Mouse (Mus musculus) kidney, embryonic 14.5 days (tissue): ENCODE results near the gene Prr7. TPM values are rescaled to one million over a fixed set of nuclear protein-coding genes. Genes with fewer than 3 reads are reported as not detected.

Source experiments
- ATAC-seq: fragments of 200-750 bp; cut with Nextera tagmentation; 2 replicates; pipeline ENCODE4 v1.8.0; 2017; ENCODE audit warnings: moderate number of reproducible peaks, mild to moderate bottlenecking, moderate TSS enrichment, moderate library complexity; ENCODE audit not compliant: low FRiP score, low TSS enrichment
- H3K27ac ChIP-seq: fragments of 300-500 bp; sonication (generic); 2 replicates; pipeline ENCODE4 v1.5.1; 2014; ENCODE audit warnings: low read depth, mild to moderate bottlenecking, low read length, moderate library complexity, mixed read lengths
- H3K27me3 ChIP-seq: fragments of 300-500 bp; sonication (generic); 2 replicates; pipeline ENCODE4 v1.6.1; 2014; ENCODE audit warnings: mild to moderate bottlenecking, low read length; ENCODE audit not compliant: control insufficient read depth, insufficient read depth
- H3K36me3 ChIP-seq: fragments of 300-500 bp; sonication (generic); 2 replicates; pipeline ENCODE4 v1.6.1; 2014; ENCODE audit warnings: low read length, mixed read lengths; ENCODE audit not compliant: control insufficient read depth, insufficient read depth
- H3K4me1 ChIP-seq: fragments of 300-500 bp; sonication (generic); 2 replicates; pipeline ENCODE4 v1.6.1; 2014; ENCODE audit warnings: low read length, mixed read lengths; ENCODE audit not compliant: control insufficient read depth, insufficient read depth
- H3K4me2 ChIP-seq: fragments of 300-500 bp; sonication (generic); replicated peaks from 2 replicates; pipeline ENCODE4 v1.6.1; 2014; ENCODE audit warnings: low read depth, mild to moderate bottlenecking, low read length
- H3K4me3 ChIP-seq: fragments of 300-500 bp; sonication (generic); 2 replicates; pipeline ENCODE4 v1.5.1; 2014; ENCODE audit warnings: mild to moderate bottlenecking, low read length
- H3K9ac ChIP-seq: fragments of 300-500 bp; sonication (generic); 2 replicates; pipeline ENCODE4 v1.6.1; 2014; ENCODE audit warnings: low read depth, mild to moderate bottlenecking, low read length, moderate library complexity
- H3K9me3 ChIP-seq: fragments of 300-500 bp; sonication (generic); 2 replicates; pipeline ENCODE4 v1.6.1; 2016; ENCODE audit warnings: low read length; ENCODE audit not compliant: control insufficient read depth
- WGBS: fragments of 180-500 bp; shearing (Covaris S2); extraction: QIAGEN DNeasy Blood & Tissue Kit; methylation state at CpG from one replicate; pipeline ENCODE4 v1.1.7; 2014; 5-methylcytosine and 5-hydroxymethylcytosine counted together
- polyA plus RNA-seq: library from polyadenylated mRNA; unstranded; fragments of >200 nt; fragmentation: Nextera tagmentation; extraction: Ambion mirVana; gene quantifications from 2 replicates; pipeline ENCODE4 v1.2.1, GENCODE M21; 2014

Gene Prr7
- polyA plus RNA-seq, 1 experiment from 2014 or later, result 0.77 TPM

- peak; percentile 85 for ATAC-seq
- WGBS, result 1% methylated on average over 41 of the region's 83 CpGs
- Histone ChIP-seq H3K27me3 (no peaks in the 10 kb centered on the region), H3K4me2 (peak within 1 kb of the TSS; percentile 93), H3K4me1 (peaks cover 39% of the 10 kb centered on the region), H3K9me3 (no peaks in the 10 kb centered on the region), H3K36me3 (no peaks in the 10 kb centered on the region; the same call in 1 of the 2 replicates), H3K27ac (peak within 1 kb of the TSS; percentile 95), H3K4me3 (peak within 1 kb of the TSS; percentile 86), H3K9ac (peak within 1 kb of the TSS; percentile 90)
These were observed 23.8 kb downstream of the Prr7 start, which contains the start of gene Dbn1 for GRCm38 (mm10) chr13:55487578-55488498. Gene Dbn1, minus strand, starts transcription at chr13:55488111.

GRCm38 (mm10) chr13:55494257-55494656 is 30.2 kb downstream of the Prr7 start:
- no peak overlapping the region for H3K4me3 ChIP-seq
- no peak overlapping the region for H3K4me2 ChIP-seq
- H3K36me3 ChIP-seq, result peaks cover 15% of the 10 kb centered on the region; the same call in 1 of the 2 replicates
- H3K4me1 ChIP-seq, result peaks cover 6% of the 10 kb centered on the region; the same call in 1 of the 2 replicates
- H3K9ac ChIP-seq, result no peak overlapping the region
- H3K27me3 ChIP-seq, result no peaks in the 10 kb centered on the region
- 17% methylated on average over 2 of the region's 2 CpGs for WGBS
- no peak overlapping the region for H3K27ac ChIP-seq
- no peaks in the 10 kb centered on the region for H3K9me3 ChIP-seq
- no peak for ATAC-seq

- ATAC-seq, result 0 out of 2 replicates have a peak, but pooled peaks have one; percentile 21
- whole genome bisulfite sequencing, result 28% methylated on average over 18 of the region's 18 CpGs
- Histone ChIP-seq H3K9me3 (no peaks in the 10 kb centered on the region), H3K27me3 (no peaks in the 10 kb centered on the region), H3K36me3 (peaks cover 17% of the 10 kb centered on the region; the same call in 1 of the 2 replicates), H3K4me2 (no peak overlapping the region), H3K4me3 (no peak overlapping the region), H3K9ac (no peak overlapping the region), H3K4me1 (peaks cover 6% of the 10 kb centered on the region; the same call in 1 of the 2 replicates), H3K27ac (no peak overlapping the region)
These were observed 31.0 kb downstream of the Prr7 start for GRCm38 (mm10) chr13:55494883-55495621.

GRCm38 (mm10) chr13:55495702-55496101 is 31.6 kb downstream of the Prr7 start:
- Histone ChIP-seq H3K4me1 (peaks cover 6% of the 10 kb centered on the region; the same call in 1 of the 2 replicates), H3K4me3 (no peak overlapping the region), H3K27ac (no peak overlapping the region), H3K9me3 (no peaks in the 10 kb centered on the region), H3K27me3 (no peaks in the 10 kb centered on the region), H3K36me3 (peaks cover 22% of the 10 kb centered on the region; the same call in 1 of the 2 replicates), H3K4me2 (no peak overlapping the region), H3K9ac (no peak overlapping the region)
- no peak for ATAC-seq
- 41% methylated on average over 4 of the region's 4 CpGs for WGBS

- no peak overlapping the region for H3K27ac ChIP-seq
- no peak overlapping the region for H3K4me3 ChIP-seq
- H3K36me3 ChIP-seq, result peaks cover 29% of the 10 kb centered on the region; the same call in 1 of the 2 replicates
- no peaks in the 10 kb centered on the region for H3K9me3 ChIP-seq
- peaks cover 6% of the 10 kb centered on the region; the same call in 1 of the 2 replicates for H3K4me1 ChIP-seq
- ATAC-seq, result no peak
- 82% methylated on average over 6 of the region's 6 CpGs for WGBS
- no peak overlapping the region for H3K4me2 ChIP-seq
- no peak overlapping the region for H3K9ac ChIP-seq
- no peaks in the 10 kb centered on the region for H3K27me3 ChIP-seq
These were observed 32.6 kb downstream of the Prr7 start for GRCm38 (mm10) chr13:55496661-55497060.

GRCm38 (mm10) chr13:55498906-55499305 is 34.8 kb downstream of the Prr7 start:
- 65% methylated on average over 11 of the region's 11 CpGs for WGBS
- Histone ChIP-seq H3K27ac (no peak overlapping the region), H3K27me3 (no peaks in the 10 kb centered on the region), H3K9me3 (no peaks in the 10 kb centered on the region), H3K4me1 (peaks cover 6% of the 10 kb centered on the region; the same call in 1 of the 2 replicates), H3K36me3 (peaks cover 49% of the 10 kb centered on the region), H3K4me2 (no peak overlapping the region), H3K4me3 (no peak overlapping the region), H3K9ac (no peak overlapping the region)
- no peak for ATAC-seq

GRCm38 (mm10) chr13:55500575-55500974 is 36.5 kb downstream of the Prr7 start:
- no peaks in the 10 kb centered on the region for H3K27me3 ChIP-seq
- H3K9ac ChIP-seq, result no peak overlapping the region
- H3K27ac ChIP-seq, result no peak overlapping the region
- H3K36me3 ChIP-seq, result peaks cover 66% of the 10 kb centered on the region
- no peaks in the 10 kb centered on the region for H3K4me1 ChIP-seq
- H3K9me3 ChIP-seq, result no peaks in the 10 kb centered on the region
- 78% methylated on average over 10 of the region's 10 CpGs for WGBS
- H3K4me3 ChIP-seq, result no peak overlapping the region
- no peak for ATAC-seq
- H3K4me2 ChIP-seq, result no peak overlapping the region

GRCm38 (mm10) chr13:55502405-55502804 is 38.3 kb downstream of the Prr7 start:
- no peak overlapping the region for H3K4me2 ChIP-seq
- H3K4me3 ChIP-seq, result no peak overlapping the region
- H3K27ac ChIP-seq, result no peak overlapping the region
- H3K9me3 ChIP-seq, result no peaks in the 10 kb centered on the region
- H3K9ac ChIP-seq, result no peak overlapping the region
- no peak for ATAC-seq
- 93% methylated on average over 8 of the region's 8 CpGs for WGBS
- H3K4me1 ChIP-seq, result no peaks in the 10 kb centered on the region
- H3K36me3 ChIP-seq, result peaks cover 84% of the 10 kb centered on the region
- H3K27me3 ChIP-seq, result no peaks in the 10 kb centered on the region
